Mouse (Mus musculus) thymus, adult 2 months (tissue): Measurements from ENCODE around the gene Lpar3.

Source experiments
- CTCF ChIP-seq: fragments of 200-500 bp; IDR thresholded peaks from 2 replicates; pipeline ENCODE4 v1.5.1; 2012; ENCODE audit warnings: mild to moderate bottlenecking, control low read depth, low read length, moderate library complexity, borderline replicate concordance; ENCODE audit not compliant: control insufficient read depth, poor library complexity, insufficient read depth; ENCODE audit errors: extremely low read depth
- POLR2A ChIP-seq: fragments of 200-500 bp; IDR thresholded peaks from 2 replicates; pipeline ENCODE4 v1.6.1; 2012; ENCODE audit warnings: mild to moderate bottlenecking, low read length, control low read depth, moderate library complexity; ENCODE audit not compliant: control insufficient read depth, poor library complexity, insufficient read depth; ENCODE audit errors: extremely low read depth

DNA sequence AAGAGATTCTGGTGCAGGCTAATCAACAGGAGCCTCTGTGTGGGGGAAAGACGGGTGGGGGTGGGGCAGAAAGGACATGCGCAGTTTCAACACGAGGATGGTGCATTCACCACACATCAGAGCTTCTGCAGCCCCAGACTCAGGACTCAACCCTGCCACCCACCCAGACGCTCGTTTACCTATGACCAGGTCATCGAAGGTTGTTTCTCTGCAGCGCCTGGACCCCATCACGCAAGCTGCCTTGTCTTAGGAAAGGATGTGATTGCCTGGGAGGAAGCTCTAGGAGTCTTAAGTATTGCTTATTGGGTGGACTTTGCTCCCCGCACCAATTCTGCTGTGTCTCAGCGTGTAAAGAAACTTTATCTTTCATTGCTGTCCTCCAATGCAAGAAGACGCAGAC lies 40.1 kb downstream of the Lpar3 start:
- TF ChIP-seq CTCF, result no peak
- TF ChIP-seq POLR2A, result no peak
